Mouse (Mus musculus): ENCODE data around the gene Larp4b.
"Not testable (repeated sequence)": the region's sequence is repeated elsewhere in the genome, so short reads cannot be mapped to it uniquely, and the experiment has no call there.

Larp4b gene

DNA sequence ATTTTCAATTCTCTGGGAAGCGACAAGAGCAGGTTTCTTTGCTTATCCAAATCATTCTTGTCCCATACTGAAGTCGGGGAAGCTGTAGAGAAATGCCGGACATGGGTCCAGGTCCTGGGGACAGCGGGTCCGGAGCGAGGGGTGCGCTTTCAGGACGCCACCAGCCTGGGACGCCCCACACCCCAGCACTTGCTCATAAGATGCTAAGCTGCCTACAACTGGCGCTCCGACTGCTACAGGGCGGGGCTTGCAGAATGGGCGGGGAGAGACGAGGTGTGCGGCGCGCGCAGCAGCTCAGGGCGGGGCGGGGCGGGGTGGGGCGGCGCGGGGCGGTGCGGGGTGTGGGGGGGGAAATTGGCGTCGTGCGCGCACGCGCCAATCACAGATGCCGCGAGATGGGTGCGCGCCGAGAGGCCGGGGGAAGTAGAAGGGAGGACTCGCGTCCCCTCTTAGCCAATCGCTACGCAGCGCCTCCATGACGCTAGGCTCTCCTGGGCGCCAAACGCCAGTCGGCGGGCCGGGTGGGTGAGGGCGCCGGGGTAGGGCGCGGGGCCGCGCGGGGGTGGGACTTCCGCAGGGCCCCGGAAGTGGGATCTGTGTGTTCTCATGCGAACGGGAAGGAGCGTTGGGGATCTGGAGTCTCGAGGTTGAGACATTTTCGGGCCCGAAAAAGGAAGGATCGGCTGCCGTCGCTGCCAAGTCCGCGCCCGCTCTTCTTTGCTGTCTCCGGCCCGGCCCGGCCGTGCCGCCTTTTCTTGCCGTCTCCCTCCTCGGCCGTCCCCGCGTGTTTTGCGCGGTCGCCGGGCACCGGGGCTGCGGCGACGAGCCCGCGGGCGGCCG is at the start of gene Larp4b:
Gene Larp4b (plus strand): TSS at position 566 of the 840 bp plus-strand sequence.
- peak; percentile 99 for DNase-seq (ENCODE audit: low read depth, low spot score)

DNA sequence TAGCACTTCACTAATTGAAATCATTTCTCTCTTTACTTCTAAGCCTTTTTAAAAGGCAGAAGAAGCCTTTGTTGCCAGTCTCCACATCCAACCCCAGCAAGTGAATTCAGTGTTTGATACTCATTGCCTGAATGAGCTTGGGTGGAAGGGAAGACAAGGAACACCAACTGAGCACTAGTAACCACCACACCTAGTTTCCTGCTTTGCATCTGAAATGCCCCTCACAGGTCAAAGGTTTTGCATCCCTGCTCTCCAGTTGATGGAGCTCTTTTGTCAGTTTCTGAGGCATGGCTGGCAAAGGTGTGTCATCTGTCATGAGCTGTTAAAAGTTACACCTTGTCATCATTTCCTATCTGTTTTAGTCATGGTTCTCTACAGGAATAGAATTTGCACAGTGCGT is 49.0 kb upstream of the Larp4b start:
- DNase-seq (ENCODE audit: low read depth, low spot score): no peak

DNA sequence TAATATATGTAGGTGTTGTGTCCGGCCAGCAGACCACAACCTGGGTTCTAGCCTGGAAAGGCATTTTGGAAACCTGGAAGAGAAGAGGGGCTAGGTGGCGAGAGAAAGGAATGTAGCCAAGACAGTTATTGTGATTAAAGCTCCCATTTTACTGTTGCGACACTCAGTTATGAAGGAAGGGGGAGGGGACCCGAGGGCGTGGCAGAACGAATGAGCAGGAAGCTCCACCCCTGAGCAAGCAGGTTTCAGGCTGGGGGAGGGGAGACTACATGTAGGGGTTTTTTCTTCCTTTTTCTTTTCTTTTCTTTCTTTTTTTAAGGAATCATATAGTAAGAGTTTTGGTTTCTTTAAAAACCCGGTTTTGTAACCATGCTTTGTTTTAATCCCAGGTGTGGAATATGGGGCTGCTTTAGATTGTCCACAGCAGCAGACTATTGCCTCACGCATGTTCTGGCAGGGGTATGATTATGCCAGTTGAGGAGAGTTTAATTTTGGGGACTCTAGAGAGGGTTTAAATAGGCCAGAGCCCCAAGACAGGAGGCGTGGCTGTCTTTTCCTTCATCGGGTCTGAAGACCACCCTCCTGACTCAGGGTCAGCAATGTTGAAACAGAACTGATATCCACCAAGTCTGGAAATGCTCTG is 41.5 kb upstream of the Larp4b start:
- not testable (repeated sequence) for DNase-seq (ENCODE audit: low read depth, low spot score)

DNA sequence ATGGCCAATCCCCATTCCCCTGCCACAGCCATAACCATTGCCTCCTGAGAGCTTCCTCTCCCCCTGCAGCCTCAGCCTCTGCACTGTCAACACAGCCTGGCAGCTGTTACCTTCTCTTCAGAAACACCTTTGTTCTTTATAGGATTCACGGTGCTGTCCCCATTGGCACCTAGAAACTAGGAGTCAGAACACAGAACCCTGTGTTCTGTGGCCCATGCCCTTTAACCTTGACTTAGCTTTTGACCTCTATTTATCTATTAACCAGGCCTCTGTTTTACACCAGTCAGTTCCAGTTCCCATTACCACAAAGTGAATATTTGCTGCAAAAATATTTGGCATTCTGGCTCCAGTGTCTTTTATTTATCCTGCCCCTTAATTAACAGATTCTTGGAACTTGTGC is 36.4 kb upstream of the Larp4b start:
- no peak for DNase-seq (ENCODE audit: low read depth, low spot score)

DNA sequence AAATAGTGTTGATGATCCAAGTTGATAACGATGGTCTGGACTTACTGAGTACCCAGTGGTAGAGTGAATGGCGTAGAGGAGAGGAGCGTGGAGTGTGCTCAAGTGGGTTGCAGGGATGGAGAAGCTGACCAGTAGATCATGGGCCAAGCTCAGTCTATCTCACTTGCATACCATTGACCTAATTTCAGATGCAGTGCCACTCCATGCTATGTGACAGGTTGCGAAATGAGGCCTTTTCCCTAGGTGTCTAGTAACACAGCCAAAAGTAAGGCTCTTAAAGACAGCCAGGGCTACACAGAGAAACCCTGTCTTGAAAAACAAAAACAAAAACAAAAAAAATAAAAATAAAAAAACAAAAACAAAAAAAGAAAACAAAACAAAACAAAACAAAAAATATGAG is 35.0 kb upstream of the Larp4b start:
- no peak for DNase-seq (ENCODE audit: low read depth, low spot score)

DNA sequence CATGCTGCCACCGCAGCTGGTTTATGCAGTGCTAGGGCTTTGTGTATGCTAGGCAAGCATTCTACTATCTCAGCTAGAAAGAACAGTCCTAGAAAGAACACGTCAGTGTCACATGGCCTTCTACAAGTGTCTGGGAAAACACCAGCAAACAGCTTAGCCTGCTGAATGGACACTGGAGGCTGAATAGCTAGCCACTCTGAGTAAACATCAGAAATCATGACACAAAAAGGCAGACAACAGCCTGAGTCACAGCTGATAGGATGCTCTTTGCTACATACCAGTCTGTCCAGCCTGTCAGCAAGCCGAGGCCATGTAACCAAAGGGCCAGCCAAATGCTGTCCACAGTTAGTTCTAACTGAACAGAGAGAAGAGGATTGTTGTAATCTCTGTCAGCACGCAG is 32.3 kb upstream of the Larp4b start:
- DNase-seq (ENCODE audit: low read depth, low spot score): no peak

DNA sequence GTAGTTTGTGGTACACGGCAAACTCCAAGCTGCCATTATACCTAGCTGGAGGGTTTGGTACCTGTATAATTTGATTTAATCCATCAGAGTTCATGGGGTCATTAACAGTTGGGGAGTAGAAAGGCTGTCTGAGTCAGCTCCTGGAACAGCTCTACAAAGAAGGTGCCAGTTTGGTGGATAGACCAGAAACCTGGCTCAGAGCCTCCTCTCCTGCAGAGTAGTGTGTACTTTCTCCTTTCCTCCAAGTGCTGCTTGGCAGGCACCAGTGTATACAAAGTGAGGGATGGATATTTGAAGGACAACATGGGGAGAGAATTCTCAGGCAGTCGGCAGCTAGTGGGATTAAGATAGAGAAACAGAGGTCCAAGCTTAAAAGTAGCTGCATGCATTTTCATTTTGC is 29.5 kb upstream of the Larp4b start:
- DNase-seq (ENCODE audit: low read depth, low spot score): no peak

DNA sequence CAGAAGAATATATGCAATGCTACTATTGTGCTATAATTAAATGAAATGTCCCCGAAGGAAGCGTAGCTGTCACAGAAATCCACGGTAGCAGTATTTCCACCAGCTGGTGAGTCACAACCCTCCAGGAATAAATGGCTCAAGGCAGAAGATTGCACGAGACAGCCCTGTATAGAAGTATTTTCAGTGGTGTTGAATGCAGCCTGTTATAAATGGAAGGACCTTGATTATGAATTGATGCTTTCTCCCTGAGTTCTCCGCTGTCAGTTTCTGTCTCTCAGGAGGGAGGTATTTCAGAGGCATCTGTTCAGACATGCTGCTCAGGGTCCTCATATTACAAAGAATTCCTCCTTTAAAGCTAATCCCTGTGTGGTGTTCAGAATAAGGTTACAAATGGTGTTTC is 27.6 kb upstream of the Larp4b start:
- DNase-seq (ENCODE audit: low read depth, low spot score): no peak

DNA sequence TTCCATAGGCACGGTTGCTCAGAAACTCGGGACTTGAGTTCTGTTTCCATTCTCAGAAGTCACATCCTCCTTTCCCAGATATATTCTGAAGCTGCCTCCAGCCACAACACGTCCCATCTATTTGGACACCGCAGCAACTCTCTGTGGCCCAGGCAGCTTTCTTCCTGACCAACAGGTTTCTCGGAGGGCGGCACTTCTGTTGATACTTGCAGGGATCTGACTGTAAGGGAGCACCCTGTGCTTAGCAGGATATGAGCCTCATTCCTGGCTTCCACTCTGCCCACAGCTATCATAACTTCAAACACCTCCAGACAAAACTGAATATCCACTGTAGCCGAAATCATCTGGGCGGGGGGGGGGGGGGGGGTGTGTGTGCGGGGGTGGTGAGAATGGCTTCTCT is 22.7 kb upstream of the Larp4b start:
- DNase-seq (ENCODE audit: low read depth, low spot score): no peak

DNA sequence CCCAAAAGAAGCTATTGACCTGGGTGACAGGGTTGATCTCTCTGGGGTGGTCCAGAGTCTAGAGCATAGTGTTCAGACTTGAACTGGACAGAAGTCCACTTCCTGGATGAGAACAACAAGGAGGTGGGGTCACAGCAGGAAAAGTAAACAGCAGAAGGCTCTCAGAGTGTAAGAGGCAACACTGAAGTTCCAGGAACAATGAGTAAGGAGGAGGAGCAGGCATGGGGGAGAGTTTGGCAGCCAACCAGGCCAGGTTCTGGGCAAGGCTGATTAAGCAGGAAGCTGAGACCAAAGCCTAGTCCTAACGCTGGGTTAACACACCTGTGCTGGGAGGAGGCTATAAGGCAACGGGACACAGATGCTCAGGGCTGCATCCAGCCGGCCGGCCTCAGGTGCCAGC is 19.9 kb upstream of the Larp4b start:
- DNase-seq (ENCODE audit: low read depth, low spot score): no peak

DNA sequence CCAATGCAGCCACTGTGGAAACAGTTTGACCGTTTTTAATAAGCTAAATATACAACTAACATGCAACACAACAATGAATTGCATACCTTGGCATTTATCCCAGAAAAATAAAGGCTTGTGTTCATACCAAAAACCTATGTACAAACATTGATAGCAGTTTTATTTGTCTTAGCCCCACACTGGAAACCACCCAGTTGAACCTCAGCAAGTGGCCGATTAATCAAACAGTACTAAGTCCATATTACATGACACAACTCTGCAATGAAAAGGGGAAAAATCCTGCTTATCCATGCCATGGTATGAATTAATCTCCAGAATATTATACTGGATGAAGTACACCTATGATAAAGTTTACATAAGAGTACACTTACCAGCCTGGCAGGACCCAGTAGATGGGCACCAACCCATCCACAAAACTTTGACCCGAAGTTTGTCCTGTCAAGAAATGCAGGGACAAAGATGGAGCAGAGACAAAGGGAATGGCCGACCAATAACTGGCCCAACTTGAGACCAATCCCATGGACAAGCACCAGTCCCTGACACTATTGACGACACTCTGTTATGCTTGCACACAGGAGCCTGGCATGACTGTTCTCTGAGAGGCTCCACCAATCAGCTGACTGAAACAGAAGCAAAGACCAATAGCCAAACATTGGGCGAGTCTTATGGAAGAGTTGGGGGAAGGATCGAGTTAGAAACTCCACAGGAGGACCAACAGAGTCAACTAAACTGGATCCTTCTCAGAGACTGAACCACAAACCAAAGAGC is 17.7 kb upstream of the Larp4b start:
- DNase-seq (ENCODE audit: low read depth, low spot score): no peak

DNA sequence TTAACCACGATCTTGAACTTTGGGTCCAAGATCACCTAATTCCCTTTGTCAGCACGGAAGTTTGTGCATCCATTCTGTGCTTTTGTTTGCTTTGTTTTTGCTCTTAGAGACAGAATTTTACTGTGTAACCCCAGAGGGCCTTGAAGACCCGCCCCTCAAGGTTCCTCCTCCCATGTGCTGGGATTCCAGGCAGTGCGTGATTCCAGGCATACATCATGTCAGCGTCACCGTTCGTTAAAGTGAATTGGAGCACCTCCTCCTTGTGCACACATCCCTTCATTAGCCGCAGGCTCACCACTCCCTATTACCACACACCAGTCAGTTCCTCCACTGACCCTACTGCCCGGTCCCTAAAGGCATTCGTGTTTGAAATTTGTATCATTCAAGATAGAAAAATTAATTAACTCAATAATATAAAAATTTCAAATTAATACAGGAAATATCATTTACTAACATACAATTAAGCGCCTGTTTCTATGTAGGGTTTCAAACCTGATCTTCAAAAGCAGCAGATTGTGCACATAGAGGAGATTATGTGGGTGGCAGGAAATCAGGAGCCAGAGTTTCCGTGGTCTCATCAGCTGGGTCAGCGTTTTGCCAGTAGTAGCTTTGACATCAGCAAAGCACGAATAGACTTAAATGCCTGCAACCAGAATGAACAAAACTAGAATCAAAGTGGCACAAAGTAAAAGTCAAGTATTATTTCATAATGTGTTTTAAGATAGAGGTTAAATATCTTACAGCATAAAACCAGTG is 11.4 kb upstream of the Larp4b start:
- no peak for DNase-seq (ENCODE audit: low read depth, low spot score)

DNA sequence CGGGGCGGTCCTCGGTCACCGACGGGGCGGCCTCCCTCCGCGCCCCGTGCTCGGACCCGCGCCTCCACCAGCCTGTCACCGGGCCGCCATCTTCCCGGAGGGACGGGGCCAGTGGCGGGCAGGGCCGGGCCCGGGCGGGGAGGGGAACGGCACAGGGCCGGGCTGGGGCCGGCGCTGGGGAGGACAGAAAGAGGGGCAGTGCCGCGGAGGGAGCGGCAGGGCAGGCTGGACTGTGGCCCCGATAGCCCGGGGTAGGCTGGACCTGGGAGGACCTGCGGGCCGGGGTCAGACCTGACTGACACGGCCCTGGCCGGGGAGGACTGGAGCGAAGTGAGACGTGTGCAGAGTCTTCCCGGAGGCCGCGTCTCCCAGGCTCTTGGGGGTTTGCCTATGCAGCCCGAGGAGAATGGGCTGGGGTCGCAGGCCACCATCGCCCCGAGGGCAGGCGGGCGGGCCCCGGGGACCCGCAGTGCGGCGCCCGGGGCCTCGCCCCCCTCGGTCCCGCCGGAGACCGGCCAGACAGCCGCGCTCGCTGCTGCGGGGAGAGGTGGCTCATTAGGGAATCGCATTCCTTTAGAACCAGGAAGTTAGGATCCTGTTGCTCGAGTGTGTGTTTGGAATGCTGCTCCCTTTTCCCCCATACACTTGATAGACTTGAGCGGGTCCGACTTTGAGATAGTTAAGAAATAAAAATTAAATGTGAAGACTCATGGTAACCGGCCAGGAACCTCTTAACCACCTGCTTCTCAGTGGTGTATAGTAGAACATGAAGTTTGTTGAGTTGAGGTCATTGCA is 702 bp downstream of the Larp4b start:
- DNase-seq (ENCODE audit: low read depth, low spot score): no peak

DNA sequence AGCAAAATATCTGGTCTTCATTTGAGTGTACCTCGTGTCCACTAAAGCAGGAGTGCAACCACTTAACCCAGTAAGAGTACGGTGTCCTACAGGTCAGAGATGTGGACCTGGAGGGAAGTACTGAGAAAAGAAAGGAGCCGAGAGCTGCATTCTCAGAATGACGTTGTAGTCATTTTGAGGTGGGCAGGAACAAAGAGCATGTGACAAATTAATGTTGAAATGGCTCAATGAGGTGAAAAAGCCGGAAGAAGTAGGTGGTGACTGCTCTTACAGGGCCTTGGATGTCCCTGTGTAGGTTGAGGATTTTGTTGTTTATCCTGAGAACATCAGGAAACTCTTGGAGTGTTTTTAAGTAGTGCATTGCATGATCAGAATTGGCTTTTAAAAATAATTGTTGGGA is 5.6 kb downstream of the Larp4b start:
- DNase-seq (ENCODE audit: low read depth, low spot score): no peak

DNA sequence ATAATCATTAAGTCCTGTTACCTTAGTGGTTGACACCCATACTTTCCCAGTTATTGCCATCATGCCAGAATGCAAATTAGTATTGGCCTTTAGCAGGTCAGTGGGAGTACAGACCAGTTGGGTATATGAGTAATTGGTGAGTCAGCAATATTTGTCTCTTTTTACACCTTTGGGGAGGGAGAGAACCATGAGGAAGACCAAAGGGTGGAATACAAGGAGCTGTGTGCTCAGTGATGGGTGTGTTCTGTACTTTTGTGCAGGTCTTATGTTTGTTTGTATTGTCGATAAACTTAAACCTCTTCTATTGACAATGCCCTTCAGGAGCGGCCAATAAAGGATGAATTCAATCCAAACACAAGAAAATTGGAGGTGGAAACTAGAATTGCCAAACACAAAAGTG is 6.8 kb downstream of the Larp4b start:
- no peak for DNase-seq (ENCODE audit: low read depth, low spot score)

DNA sequence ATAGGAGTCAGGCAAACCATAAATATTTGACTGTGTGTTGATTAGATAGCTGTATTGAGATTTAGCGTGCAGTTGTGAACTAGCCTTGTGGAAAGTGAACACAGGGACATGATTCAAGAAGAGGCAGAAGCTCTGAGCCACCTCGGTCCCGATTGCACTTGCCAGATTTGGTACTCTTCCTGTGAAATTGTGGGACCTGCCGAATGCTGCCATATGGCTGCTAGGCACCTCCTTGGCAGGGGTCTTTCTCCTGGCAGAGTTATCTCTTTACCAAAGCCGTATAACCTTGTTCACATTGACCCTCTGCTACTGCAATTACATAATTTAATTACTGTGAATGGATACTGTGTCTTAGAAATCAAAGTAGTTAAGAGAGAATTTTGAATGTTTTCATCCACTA is 12.6 kb downstream of the Larp4b start:
- DNase-seq (ENCODE audit: low read depth, low spot score): no peak

DNA sequence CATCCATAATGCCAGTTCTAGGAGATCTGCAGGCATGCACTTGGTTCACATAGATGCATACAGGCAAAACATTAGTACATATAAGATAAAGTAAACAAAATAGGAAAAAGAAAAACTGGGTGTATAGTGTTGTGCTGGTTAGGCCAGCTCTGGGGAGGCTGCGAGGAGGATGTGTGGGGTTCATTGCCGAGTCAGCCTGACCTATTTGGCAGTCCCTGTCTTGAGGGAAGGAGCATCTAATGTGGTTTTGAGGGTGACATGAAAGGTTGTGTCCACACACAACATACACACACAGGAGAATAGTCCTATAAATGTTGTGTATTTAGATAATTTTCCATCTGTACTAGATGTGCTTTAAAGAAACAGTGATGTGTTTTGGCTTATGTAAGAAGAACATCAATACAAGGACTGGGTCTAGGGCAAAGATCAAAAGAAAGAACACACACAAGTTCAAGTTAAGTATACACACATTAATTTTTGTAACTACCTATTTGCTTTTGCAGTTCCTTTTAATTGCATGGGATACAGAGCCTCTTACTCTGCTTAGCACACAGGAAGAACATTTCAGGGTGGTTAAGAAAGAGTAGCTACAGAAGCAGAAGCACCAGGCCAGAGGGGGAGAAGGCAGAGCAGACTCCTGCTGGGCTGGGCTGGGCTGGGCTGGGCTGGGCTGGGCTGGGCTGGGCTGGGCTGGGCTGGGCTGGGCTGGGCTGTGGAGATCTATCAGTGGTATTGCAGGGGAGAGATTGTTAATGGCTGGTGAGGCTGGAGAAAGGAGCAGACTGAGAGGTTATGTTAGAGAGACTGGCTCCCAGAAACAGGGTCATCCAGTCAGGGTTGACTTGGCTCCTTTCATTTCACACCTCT is 13.5 kb downstream of the Larp4b start:
- no peak for DNase-seq (ENCODE audit: low read depth, low spot score)

DNA sequence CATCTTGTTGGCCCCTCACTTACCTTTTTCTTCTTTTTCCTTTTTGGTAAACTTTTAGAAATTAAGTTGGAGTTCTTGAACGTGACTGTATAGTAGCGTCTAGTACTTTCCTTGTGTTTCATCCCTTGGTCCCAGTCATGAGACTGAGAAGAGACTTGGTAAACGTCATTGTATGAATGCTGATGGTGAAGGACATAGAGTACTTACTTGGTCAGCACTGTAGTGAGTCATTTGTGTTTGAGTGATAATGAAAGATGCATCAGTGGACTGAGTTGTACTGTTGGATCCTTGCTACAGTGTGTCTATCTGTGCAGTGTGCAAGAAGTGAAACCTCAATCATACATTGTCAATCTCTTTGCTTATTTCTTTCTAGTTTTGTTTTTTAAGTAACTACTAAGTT is 20.1 kb downstream of the Larp4b start:
- no peak for DNase-seq (ENCODE audit: low read depth, low spot score)

DNA sequence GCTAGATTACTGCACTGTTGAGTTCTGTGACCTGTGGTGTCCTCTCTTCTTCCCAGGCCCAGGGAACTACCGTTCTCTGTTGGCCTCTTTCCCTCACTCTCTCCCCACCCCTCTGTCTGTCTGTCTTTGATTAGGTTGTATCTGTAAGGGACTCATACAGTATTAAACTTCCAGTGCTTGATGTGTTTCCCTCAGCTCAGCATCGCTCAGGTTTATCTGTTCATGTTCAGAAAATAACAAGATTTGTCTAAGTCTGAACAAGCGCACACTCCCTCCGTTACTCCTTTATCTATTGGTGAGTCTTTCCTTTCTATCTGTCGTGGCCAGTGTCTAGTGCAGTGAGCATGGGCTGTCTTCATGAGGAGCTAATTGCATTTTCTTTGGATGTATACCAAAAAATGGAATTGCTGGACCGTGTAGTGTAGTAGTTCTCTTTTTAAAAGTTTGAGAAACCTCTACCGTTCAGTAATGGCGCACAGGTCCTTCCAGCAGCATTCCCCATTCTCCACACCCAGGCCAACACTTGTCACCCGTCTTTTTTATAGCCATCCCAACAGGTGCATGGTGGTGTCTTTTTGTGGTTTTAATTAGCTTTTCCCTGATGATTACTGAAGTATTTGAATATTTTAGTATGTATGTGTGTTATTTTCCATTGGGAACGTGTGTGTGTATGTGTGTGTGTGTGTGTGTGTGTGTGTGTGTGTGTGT is 27.3 kb downstream of the Larp4b start:
- no peak for DNase-seq (ENCODE audit: low read depth, low spot score)
